Mouse (Mus musculus) forebrain, embryonic 12.5 days (tissue): ENCODE data around the gene Defb39. TPM values are rescaled to one million over a fixed set of nuclear protein-coding genes. Genes with fewer than 3 reads are reported as not detected.

Experiments
- ATAC-seq: fragments of 200-750 bp; cut with Nextera tagmentation; 2 replicates; pipeline ENCODE4 v1.8.0; 2017; ENCODE audit warnings: moderate TSS enrichment; ENCODE audit not compliant: low FRiP score
- H3K27ac ChIP-seq: fragments of 300-500 bp; sonication (generic); 2 replicates; pipeline ENCODE4 v1.5.1; 2016; ENCODE audit warnings: mild to moderate bottlenecking
- H3K27me3 ChIP-seq: fragments of 300-500 bp; sonication (generic); 2 replicates; pipeline ENCODE4 v1.6.1; 2016; ENCODE audit warnings: mild to moderate bottlenecking
- H3K36me3 ChIP-seq: fragments of 300-500 bp; sonication (generic); replicated peaks from 2 replicates; pipeline ENCODE4 v1.6.1; 2016; ENCODE audit warnings: mild to moderate bottlenecking
- H3K4me1 ChIP-seq: fragments of 300-500 bp; sonication (generic); 2 replicates; pipeline ENCODE4 v1.6.1; 2016
- H3K4me2 ChIP-seq: fragments of 300-500 bp; sonication (generic); 2 replicates; pipeline ENCODE4 v1.6.1; 2016; ENCODE audit warnings: mild to moderate bottlenecking, moderate library complexity
- H3K4me3 ChIP-seq: fragments of 300-500 bp; sonication (generic); replicated peaks from 2 replicates; pipeline ENCODE4 v1.5.1; 2016; ENCODE audit warnings: mild to moderate bottlenecking
- H3K9ac ChIP-seq: fragments of 300-500 bp; sonication (generic); 2 replicates; pipeline ENCODE4 v1.6.1; 2016; ENCODE audit warnings: mild to moderate bottlenecking
- H3K9me3 ChIP-seq: fragments of 300-500 bp; sonication (generic); 2 replicates; pipeline ENCODE4 v1.6.1; 2016
- WGBS: fragments of 180-500 bp; shearing (Covaris S2); methylation state at CpG from one replicate; pipeline ENCODE4 v1.1.7; 2016; 5-methylcytosine and 5-hydroxymethylcytosine counted together
- polyA plus RNA-seq: library from polyadenylated mRNA; unstranded; fragments of >200 nt; fragmentation: Nextera tagmentation; extraction: Ambion mirVana; gene quantifications from 2 replicates; pipeline ENCODE4 v1.2.1, GENCODE M21; 2016

The Defb39 gene
- polyA plus RNA-seq = not detected in 2 replicates

DNA sequence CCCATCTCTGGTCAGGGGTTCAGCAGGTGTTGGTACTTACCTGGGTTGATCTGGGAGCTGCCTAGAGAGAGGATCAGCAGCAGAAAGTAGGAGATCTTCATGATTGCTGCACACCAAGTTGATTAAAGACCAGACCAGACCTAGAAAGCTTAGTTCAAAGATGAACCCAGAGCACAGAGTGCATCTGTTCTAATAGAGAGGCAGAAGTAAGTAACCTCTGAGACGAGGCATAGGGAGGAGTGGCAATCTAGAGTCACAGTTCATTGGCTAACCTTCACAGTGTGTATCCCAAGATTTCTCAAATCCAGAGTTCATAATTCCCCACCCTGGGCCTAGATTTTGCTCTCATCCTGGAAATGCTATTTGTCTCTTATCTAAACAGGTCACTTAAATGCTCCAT lies at the start of gene Defb39:
Defb39 (minus strand) TSS at position 101 of the 400 bp plus-strand sequence.
- no peak within 1 kb of the TSS for H3K27ac ChIP-seq
- H3K4me2 ChIP-seq = no peak within 1 kb of the TSS
- 0 out of 2 replicates have a peak, but pooled peaks cover 3% of the 10 kb centered on the region for H3K9me3 ChIP-seq
- no peaks in the 10 kb centered on the region for H3K4me1 ChIP-seq
- H3K9ac ChIP-seq = no peak within 1 kb of the TSS
- no peaks in the 10 kb centered on the region for H3K36me3 ChIP-seq
- 87% methylated on average over 1 of the region's 1 CpGs for WGBS
- H3K27me3 ChIP-seq = no peaks in the 10 kb centered on the region
- no peak within 1 kb of the TSS for H3K4me3 ChIP-seq
- no peak for ATAC-seq

DNA sequence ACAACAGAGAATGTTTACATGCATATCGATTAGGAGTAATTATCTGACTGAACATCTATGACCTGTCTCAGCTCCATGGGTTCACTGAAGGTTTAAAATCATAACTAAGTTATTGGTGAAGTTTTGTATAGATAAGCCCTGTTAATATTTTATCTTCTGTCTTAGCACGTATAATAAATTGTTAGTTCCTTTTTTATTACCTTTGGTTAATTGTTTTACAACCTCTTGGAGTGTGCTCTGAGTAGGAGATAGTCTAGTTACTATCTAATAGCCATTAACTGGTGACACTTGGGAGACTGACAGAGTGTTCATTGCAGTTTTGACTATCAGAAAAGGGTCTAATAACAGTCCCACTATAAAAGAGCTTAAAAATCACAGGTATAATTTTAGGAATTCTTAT lies 1.4 kb upstream of the Defb39 start:
- Histone ChIP-seq H3K36me3 (no peaks in the 10 kb centered on the region), H3K4me3 (no peak overlapping the region), H3K9ac (no peak overlapping the region), H3K4me1 (no peaks in the 10 kb centered on the region), H3K27ac (no peak overlapping the region), H3K9me3 (0 out of 2 replicates have a peak, but pooled peaks cover 3% of the 10 kb centered on the region), H3K4me2 (no peak overlapping the region), H3K27me3 (no peaks in the 10 kb centered on the region)
- no peak for ATAC-seq
- 82% methylated on average over 2 of the region's 2 CpGs for WGBS

DNA sequence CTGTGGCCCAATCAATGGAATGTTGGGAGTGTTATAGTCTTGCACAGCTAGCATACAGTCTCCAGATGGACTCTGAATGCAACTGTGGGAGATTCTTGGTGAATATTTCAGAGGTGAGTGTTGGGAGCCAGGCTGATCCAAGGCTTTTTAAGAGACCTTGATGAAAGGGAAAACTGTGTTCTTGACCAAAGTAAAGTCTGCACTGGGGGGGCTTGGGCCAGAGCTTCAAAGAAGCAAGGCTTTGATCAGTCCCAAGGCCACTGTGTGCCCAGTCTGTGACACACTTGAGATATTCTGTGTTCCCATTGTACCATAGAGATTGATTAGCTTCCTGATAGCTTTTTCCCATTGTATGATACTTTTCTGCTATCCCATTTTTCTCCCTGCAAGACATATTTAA lies 1.7 kb downstream of the Defb39 start:
- no peaks in the 10 kb centered on the region for H3K27me3 ChIP-seq
- 0 out of 2 replicates have a peak, but pooled peaks cover 3% of the 10 kb centered on the region for H3K9me3 ChIP-seq
- H3K9ac ChIP-seq = no peak overlapping the region
- H3K27ac ChIP-seq = no peak overlapping the region
- H3K4me2 ChIP-seq = no peak overlapping the region
- no peaks in the 10 kb centered on the region for H3K36me3 ChIP-seq
- no peak overlapping the region for H3K4me3 ChIP-seq
- no peaks in the 10 kb centered on the region for H3K4me1 ChIP-seq
- no peak for ATAC-seq

DNA sequence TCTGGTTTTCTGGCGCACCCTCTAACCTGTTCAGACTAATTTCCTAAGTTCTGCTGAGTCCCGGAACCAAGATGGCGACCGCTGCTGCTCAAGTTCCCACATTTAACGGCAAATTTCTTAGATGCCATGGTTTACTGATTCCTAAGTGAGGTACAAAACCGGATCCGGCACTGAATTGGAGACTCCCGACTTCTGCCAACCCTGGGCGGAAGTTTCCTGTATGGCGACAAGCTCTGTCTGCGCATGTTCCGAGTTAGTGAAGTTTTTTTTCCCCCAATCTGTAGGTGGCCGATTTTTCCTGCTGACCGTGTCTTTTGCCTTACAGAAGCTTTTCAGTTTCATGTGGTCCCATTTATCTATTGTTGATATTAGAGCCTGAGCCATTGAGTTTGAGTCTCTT lies 19.4 kb downstream of the Defb39 start:
- H3K9ac ChIP-seq = no peak overlapping the region
- peaks cover 11% of the 10 kb centered on the region; the same call in 1 of the 2 replicates for H3K9me3 ChIP-seq
- 94% methylated on average over 14 of the region's 14 CpGs for WGBS
- no peaks in the 10 kb centered on the region for H3K4me1 ChIP-seq
- no peak overlapping the region for H3K4me2 ChIP-seq
- H3K36me3 ChIP-seq = no peaks in the 10 kb centered on the region
- H3K4me3 ChIP-seq = no peak overlapping the region
- ATAC-seq = no peak
- H3K27me3 ChIP-seq = no peaks in the 10 kb centered on the region
- no peak overlapping the region for H3K27ac ChIP-seq

DNA sequence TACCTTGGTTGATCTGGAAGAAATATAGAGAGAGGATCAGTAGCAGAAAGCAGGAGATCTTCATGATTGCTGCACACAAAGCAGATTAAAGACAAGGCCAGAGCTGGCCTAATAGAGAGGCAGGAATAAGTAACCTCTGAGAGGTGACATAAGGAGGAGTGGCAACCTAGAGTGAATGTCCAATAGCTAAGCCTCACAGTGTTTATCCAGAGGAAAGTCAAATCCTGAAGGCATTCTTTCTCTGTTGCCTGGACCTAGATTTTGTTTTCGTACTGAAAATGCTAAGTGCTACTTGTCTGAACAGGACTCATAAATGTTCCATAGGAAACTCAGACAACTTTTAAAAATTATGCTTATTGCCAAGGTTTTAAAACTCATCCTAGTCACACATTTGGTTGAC lies 38.1 kb downstream of the Defb39 start, which contains the start of gene Defb38:
Defb38 (minus strand) TSS at position 101 of the 400 bp plus-strand sequence.
- Histone ChIP-seq H3K27me3 (no peaks in the 10 kb centered on the region), H3K27ac (no peak within 1 kb of the TSS), H3K4me3 (no peak within 1 kb of the TSS), H3K4me1 (no peaks in the 10 kb centered on the region), H3K9me3 (no peaks in the 10 kb centered on the region), H3K4me2 (no peak within 1 kb of the TSS), H3K36me3 (no peaks in the 10 kb centered on the region), H3K9ac (no peak within 1 kb of the TSS)
- WGBS = 78% methylated on average over 1 of the region's 1 CpGs
- ATAC-seq = no peak

Other genes with a start within 250 kb of the Defb39 start
- not detected in 2 replicates for gene Defb40, start 86.6 kb downstream of the Defb39 start, polyA plus RNA-seq
- not detected in 2 replicates for gene Defb37, start 73.8 kb downstream of the Defb39 start, polyA plus RNA-seq
- not detected in 2 replicates for gene Defb38, start 38.2 kb downstream of the Defb39 start, polyA plus RNA-seq
- gene Defb12, start 50.0 kb upstream of the Defb39 start, polyA plus RNA-seq = not detected in 2 replicates
- gene Defb34, start 58.9 kb upstream of the Defb39 start, polyA plus RNA-seq = not detected in 2 replicates
- not detected in 2 replicates for gene Gm45826, start 76.0 kb upstream of the Defb39 start, polyA plus RNA-seq
- not detected in 2 replicates for gene Defb14, start 129.5 kb upstream of the Defb39 start, polyA plus RNA-seq
- not detected in 2 replicates for gene Defb4, start 133.9 kb upstream of the Defb39 start, polyA plus RNA-seq
- not detected in 2 replicates for gene Defb6, start 160.7 kb upstream of the Defb39 start, polyA plus RNA-seq
- not detected in 2 replicates for gene Defb46, start 175.1 kb upstream of the Defb39 start, polyA plus RNA-seq
- gene Defb5, start 182.8 kb upstream of the Defb39 start, polyA plus RNA-seq = not detected in 2 replicates
- gene Defb3, start 228.6 kb upstream of the Defb39 start, polyA plus RNA-seq = not detected in 2 replicates